Mouse (Mus musculus) lung, adult 2 months (tissue): ENCODE data around the gene Ppp2r5c. TPM values are rescaled to one million over a fixed set of nuclear protein-coding genes. Genes with fewer than 3 reads are reported as not detected.

Experiments used
- DNase-seq: peaks from one replicate; pipeline ENCODE4 v3.0.0; 2022
- H3K4me1 ChIP-seq: fragments of 200-500 bp; 2 replicates; pipeline ENCODE4 v1.6.1; 2011; ENCODE audit warnings: low read length; ENCODE audit not compliant: control insufficient read depth, insufficient read depth
- H3K4me3 ChIP-seq: fragments of 200-500 bp; replicated peaks from 2 replicates; pipeline ENCODE3; 2011; ENCODE audit warnings: low read depth, mild to moderate bottlenecking, control low read depth, low read length; ENCODE audit errors: extremely low read depth
- CTCF ChIP-seq: fragments of 200-500 bp; IDR thresholded peaks from 2 replicates; pipeline ENCODE4 v1.5.1; 2011; ENCODE audit warnings: mild to moderate bottlenecking, low read length, control low read depth; ENCODE audit not compliant: insufficient read depth
- POLR2A ChIP-seq: fragments of 200-500 bp; IDR thresholded peaks from 2 replicates; pipeline ENCODE4 v1.6.1; 2011; ENCODE audit warnings: low read depth, mild to moderate bottlenecking, control low read depth, low read length, borderline replicate concordance; ENCODE audit errors: extremely low read depth
- WGBS: fragments of 180-500 bp; shearing (Covaris S2); methylation state at CpG from one replicate; pipeline ENCODE4 v1.1.7; 2018; 5-methylcytosine and 5-hydroxymethylcytosine counted together
- polyA plus RNA-seq: library from polyadenylated mRNA; depleted of rRNA; stranded (reverse); fragments of >200 nt; gene quantifications from 2 replicates; pipeline ENCODE4 v1.2.3, GENCODE M21; 2012

Gene Ppp2r5c
- polyA plus RNA-seq, 1 experiment = 45.1 TPM

DNA sequence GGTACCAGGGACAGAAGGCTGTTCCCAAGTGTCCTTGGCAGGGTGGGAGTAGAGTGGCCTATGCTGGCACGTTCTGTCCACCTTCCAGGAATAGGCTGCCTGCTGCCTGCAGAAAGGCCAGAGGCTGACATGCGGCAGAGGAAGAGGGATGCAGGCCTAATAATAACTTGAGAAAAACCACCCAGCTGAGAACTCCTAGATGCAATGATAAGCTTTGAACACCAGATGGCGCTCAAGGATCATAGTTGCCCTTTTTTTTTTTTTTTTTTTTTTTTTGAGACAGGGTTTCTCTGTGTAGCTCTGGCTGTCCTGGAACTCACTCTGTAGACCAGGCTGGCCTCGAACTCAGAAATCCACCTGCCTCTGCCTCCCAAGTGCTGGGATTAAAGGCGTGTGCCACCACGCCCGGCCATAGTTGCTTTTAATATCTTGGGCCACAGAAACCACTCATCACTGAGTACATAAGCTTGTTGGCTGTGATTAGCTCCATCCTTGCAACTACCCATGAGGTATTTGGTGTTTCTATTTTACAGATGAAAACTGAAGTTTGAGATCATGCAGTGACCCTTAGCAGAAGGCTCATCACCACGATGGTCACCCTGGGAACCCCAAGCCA lies 28.1 kb upstream of the Ppp2r5c start:
- no peak for TF ChIP-seq POLR2A
- no peak for TF ChIP-seq CTCF

DNA sequence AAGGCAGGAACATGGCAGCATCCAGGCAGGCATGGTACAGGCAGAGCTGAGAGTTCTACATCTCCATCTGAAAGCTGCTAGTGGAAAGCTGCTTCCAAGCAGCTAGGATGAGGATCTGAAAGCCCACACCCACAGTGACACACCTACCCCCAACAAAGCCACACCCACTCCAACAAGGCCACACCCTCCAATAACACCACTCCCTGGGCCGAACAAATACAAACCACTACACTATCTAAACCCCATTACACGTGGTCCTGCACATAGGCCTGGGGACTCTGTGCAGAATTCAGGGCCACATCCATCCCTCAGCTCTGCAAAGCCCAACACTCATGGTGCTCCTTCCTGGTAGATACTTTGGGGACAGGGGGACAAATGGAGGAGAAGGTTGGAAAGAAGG lies 27.0 kb upstream of the Ppp2r5c start:
- 34% methylated on average over 2 of the region's 2 CpGs for WGBS
- Histone ChIP-seq H3K4me3 (no peak overlapping the region), H3K4me1 (peaks cover 2% of the 10 kb centered on the region; the same call in 1 of the 2 replicates)
- no peak for TF ChIP-seq POLR2A
- no peak for TF ChIP-seq CTCF
- no peak for DNase-seq

More for the DNA sequence above, 28.1 kb upstream of the Ppp2r5c start:
- WGBS = 17% methylated on average over 8 of the region's 8 CpGs
- peak; percentile 30 for DNase-seq
- Histone ChIP-seq H3K4me3 (no peak overlapping the region), H3K4me1 (peaks cover 2% of the 10 kb centered on the region; the same call in 1 of the 2 replicates)

DNA sequence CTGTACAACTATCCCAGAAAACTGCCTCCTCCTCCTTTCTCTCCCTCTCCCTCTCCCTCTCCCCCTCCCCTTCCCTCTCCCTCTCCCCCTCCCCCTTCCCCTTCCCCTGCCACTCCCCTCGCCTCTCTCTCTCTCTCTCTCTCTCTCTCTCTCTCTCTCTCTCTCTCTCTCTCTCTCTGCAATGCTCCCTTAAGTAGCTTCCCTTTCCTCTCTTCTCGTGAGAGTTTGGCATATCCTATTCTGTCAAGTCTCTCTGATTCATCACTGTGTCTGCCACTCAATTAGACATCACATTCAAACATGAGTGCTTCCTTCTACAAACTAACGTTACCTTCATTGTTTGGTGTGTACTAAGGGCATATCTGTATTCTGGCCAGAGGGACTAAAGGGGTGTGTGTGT lies 25.6 kb upstream of the Ppp2r5c start:
- TF ChIP-seq CTCF (no peak), POLR2A (no peak)
- Histone ChIP-seq H3K4me3 (no peak overlapping the region), H3K4me1 (peaks cover 2% of the 10 kb centered on the region; the same call in 1 of the 2 replicates)
- no peak for DNase-seq
- 21% methylated on average over 2 of the region's 3 CpGs for WGBS

DNA sequence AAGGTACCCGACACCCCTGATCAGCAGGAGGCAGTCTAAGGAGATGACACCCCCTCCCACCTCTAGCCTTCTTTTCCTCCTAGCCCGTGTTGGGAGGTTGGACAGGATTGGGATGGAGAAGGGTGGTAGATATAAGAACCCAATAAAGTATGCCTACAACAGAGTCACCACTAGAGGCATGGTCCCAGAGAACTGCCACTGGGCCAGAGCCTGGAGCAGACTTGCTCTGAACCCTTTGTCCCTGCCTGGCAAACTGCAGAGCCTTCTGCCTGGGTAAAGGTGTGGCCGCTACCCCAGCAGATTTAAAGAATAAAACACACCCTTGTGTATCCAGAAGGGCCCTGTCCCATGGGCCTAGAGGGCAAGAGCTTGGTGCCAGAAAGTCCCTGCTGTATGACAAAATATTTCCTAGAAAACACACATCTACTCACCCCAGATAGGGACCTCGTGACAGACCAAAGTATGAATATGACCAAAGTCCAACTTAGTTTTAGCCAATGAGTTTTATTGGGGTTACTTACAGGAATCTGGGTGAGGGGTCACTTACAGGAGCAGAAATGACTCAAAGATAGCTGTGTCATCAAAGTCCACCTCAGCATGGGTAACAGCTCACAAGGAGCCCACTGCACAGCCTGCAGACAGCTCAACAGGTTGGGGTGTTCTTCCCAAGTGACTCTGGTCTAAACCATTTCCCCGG lies 22.8 kb upstream of the Ppp2r5c start:
- TF ChIP-seq CTCF = no peak
- TF ChIP-seq POLR2A = no peak
- 81% methylated on average over 5 of the region's 5 CpGs for WGBS
- DNase-seq = no peak

DNA sequence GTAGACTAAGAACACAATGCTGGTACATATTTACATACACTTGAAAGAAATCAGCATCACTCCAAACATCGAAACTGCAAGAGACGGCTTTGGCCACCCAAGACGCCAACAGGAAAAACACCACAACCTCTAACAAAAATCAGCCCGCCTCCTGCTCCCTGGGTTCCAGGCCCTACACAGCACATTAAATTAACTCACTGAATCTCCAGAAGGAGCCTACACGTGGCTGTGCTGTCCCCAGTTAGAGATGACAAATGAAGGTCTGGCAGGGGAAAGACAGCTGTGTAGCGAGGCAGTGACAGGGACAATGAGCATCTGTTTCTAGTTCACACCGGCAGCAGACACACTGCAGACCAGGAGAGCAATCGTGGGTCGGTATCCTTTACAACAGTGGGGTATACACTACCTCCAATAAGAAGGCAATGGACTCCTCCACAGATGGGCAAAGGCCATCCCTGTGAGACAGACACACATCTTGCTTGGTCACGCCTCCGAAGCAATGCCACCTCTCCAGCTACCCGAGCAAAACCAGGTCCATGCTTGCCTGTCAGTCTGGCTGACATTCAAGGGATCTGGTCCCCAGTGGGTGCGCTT lies 20.4 kb upstream of the Ppp2r5c start:
- Histone ChIP-seq H3K4me3 (no peak overlapping the region), H3K4me1 (no peaks in the 10 kb centered on the region)
- no peak for TF ChIP-seq POLR2A
- no peak for TF ChIP-seq CTCF
- WGBS = 63% methylated on average over 13 of the region's 13 CpGs
- DNase-seq = no peak

More for the DNA sequence above, 22.8 kb upstream of the Ppp2r5c start:
- no peak overlapping the region for H3K4me3 ChIP-seq
- no peaks in the 10 kb centered on the region for H3K4me1 ChIP-seq

DNA sequence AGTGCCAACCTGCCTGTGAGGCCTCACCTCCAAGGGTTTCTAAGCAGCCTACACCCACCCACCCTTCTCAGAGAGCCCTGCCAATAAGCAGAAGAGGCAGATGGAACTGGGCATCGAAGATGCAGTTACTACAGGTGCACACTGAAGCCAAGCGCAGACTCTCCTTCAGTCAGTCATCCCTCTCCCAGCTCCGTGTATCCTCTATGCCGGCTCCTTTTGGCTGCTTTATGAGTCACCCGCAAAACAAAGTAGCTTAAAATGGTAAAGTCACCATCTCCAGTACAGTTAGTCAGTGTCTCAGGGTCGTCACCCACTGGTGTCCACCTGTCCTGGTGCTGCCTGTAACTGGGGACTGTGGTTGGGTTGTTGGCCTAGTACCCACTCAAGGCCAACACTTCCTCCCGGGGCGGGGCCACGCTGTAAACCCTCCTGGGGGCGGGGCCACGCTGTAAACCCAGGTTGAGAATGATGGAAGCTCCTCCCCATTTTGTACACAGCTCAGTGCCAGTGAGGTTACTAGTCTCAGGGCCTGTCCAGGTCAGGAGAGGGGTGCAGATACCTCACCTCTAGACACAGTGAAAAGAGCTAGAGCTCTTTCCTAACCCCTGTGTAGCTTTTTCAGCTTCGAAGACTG lies 17.5 kb upstream of the Ppp2r5c start:
- H3K4me1 ChIP-seq = no peaks in the 10 kb centered on the region
- 65% methylated on average over 12 of the region's 12 CpGs for WGBS
- no peak overlapping the region for H3K4me3 ChIP-seq
- no peak for DNase-seq
- TF ChIP-seq CTCF = no peak
- TF ChIP-seq POLR2A = no peak

DNA sequence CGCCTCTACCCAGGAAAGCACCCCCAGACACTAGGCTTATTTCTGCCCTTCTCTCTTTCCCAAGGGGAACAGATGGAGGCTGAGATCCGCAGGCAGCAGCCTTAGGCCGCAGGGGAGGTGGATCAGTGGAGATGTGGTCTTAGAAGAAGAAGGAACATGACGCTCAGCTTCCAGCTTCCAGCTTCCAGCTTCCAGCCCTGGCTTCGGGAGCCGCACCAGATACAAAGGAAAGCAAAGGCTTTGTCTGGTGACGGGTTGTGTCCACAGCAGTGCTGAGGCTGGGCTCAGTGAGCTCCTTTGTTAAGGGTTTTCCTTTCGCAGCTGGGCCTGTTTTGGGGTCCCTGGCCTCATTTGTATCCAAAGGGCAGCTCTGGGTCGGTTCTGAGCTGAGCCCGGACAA lies 16.9 kb upstream of the Ppp2r5c start:
- no peak for TF ChIP-seq CTCF
- no peak for TF ChIP-seq POLR2A
- WGBS = 82% methylated on average over 10 of the region's 10 CpGs
- H3K4me3 ChIP-seq = no peak overlapping the region
- no peaks in the 10 kb centered on the region for H3K4me1 ChIP-seq
- no peak for DNase-seq

DNA sequence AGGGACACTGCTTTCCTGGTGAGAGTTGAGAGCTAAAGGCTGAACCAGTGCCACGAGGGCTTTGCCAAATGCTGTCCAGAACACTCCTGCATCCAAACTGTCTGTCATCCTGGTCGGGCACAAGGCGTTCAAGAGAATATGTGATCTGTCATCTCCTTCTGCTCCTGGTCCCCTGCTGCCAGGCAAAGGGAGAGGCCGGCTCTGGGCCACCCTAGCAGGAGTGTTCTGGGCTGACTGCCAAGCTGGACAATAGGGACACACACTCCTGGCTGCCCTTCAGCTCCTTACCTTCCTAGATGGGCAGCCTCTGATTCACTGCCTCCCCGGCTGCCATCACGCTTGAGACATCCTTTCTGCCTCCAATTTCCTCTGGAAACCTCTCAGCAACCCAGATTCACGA lies 15.1 kb upstream of the Ppp2r5c start:
- 23% methylated on average over 7 of the region's 7 CpGs for WGBS
- Histone ChIP-seq H3K4me3 (no peak overlapping the region), H3K4me1 (peaks cover 2% of the 10 kb centered on the region; the same call in 1 of the 2 replicates)
- peak; percentile 46 for DNase-seq
- TF ChIP-seq CTCF = no peak
- no peak for TF ChIP-seq POLR2A

DNA sequence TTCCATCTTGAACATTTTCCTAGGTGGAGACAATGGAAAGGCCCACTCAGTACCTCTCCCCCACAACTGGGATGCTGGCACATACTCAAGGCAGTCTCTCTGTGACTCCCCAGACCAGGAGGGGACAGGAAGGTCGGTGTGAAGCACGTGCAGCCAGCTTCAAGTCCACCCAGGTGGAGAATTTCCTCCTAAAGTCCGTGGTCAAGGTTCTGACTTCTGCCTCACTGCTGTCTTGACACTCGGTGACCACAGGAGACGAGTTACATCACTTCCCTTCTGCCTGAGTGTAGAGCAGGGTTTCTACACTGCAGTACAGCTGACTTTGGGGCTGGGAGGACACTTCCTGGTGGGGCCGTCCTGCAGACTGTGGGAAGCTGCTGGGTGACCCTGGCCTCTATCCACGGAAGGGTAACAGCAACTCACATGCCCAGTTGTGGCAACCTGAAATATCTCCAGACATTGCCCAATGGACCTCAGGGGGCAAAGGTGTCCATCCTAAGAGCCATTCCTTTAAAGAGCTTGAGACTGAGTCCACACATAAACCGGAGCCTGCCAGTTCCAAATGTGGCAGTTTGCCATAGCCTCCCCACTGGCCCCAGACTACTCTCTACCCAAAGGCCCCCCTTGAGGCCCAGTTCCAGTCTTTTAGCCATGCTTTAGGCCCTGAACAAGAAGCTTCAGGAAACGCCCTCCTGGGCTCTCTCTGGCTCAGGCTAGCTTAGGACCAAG lies 10.1 kb upstream of the Ppp2r5c start:
- Histone ChIP-seq H3K4me1 (peaks cover 2% of the 10 kb centered on the region; the same call in 1 of the 2 replicates), H3K4me3 (no peak overlapping the region)
- no peak for TF ChIP-seq CTCF
- no peak for TF ChIP-seq POLR2A
- WGBS = 31% methylated on average over 9 of the region's 9 CpGs
- DNase-seq = no peak

DNA sequence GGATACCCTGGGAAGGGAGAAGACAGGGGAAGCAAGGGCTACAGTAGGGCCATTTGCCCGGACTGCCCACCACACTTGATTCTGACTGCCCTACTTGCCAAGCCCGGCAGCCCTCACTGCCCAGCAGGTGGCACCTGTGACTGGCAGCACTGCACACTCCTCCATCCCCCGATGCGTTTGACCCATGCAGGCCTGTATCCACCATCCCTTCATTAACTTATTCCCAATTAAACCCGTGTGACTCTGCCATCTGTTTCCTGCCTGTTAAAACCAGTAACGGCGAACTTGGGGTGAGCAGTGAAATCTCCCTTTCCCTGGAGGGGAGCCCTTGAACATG lies 9.6 kb upstream of the Ppp2r5c start:
- DNase-seq = no peak
- TF ChIP-seq CTCF (peak; percentile 21; the same call in 1 of the 2 replicates), POLR2A (no peak)
- Histone ChIP-seq H3K4me3 (no peak overlapping the region), H3K4me1 (peaks cover 2% of the 10 kb centered on the region; the same call in 1 of the 2 replicates)
- 54% methylated on average over 7 of the region's 7 CpGs for WGBS
